Mouse (Mus musculus): Measurements from ENCODE around the gene Vwa5b1. TPM values are rescaled to one million over a fixed set of nuclear protein-coding genes. Genes with fewer than 3 reads are reported as not detected.

Vwa5b1 gene
- polyA plus RNA-seq, 1 experiment: not detected

GRCm38 (mm10) chr4:138517153-138517789, 118.4 kb downstream of the Vwa5b1 start:
- TF ChIP-seq GATA1 (IDR thresholded peaks at IDR 0.05; ENCODE audit: low read length): no peak

DNA sequence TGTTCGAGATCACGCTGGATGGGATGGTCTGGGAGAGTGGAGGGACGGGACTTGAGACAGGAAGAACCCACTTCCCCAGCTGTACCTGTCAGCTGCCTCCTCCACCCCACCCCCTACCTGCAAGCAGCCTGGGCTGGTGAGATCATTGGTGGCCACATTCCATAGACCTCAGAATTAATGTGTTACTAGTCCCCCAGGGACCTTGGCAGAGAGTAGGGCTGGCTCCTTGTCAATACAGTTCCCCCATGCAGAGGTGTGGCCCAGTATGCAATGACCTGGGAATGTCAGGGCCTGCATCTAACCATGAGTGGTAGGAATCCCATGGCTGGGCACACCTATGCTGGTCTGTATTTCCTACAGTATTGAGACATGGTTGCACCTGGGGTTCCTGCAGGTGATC, 119.2 kb downstream of the Vwa5b1 start:
- TF ChIP-seq GATA1 (IDR thresholded peaks at IDR 0.05; ENCODE audit: low read length): no peak

Other genes starting within 250 kb of the Vwa5b1 start
- not detected in 2 replicates for gene Fam43b, start 239.4 kb downstream of the Vwa5b1 start, polyA plus RNA-seq (2012)
- 39.3 and 48.9 TPM in 2 replicates for gene Mul1, start 201.2 kb downstream of the Vwa5b1 start, polyA plus RNA-seq (2012)
- 0.05 and 0.08 TPM in 2 replicates for gene Camk2n1, start 181.6 kb downstream of the Vwa5b1 start, polyA plus RNA-seq (2012)
- not detected in 2 replicates for gene Pla2g2c, start 88.9 kb upstream of the Vwa5b1 start, polyA plus RNA-seq (2012)
- gene Ubxn10, start 101.3 kb upstream of the Vwa5b1 start, polyA plus RNA-seq (2012): not detected in 2 replicates
- gene Pla2g2f, start 121.7 kb upstream of the Vwa5b1 start, polyA plus RNA-seq (2012): not detected in 2 replicates
- gene Pla2g2d, start 139.9 kb upstream of the Vwa5b1 start, polyA plus RNA-seq (2012): not detected in 2 replicates
- gene Pla2g5, start 227.6 kb upstream of the Vwa5b1 start, polyA plus RNA-seq (2012): 5.0 and 7.2 TPM in 2 replicates
- gene Gm13030, start 238.1 kb upstream of the Vwa5b1 start, polyA plus RNA-seq (2012): not detected in 2 replicates
- gene Pla2g2e, start 242.1 kb upstream of the Vwa5b1 start, polyA plus RNA-seq (2012): not detected in 2 replicates